20 mouse cellular contexts compared by ENCODE assay signal in the genomic region with DNA sequence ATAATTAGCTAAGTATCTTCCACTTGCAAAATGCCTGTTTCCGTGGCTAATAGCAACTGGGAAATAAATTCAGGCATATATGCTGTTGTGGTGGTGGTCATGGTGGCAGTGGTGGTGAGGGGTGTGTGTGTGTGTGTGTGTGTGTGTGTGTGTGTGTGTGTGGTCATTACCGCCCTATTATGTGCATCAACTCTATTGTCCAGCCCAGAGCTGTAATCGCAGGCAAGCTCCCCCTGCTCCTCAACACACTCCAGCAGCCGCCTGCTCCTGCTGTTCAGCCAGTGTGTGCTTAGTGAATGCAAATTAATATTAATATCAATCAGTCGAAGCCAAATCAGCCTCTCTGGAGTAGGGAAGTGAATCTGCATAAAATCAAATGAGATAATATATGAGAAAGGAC.
DNase-seq lines count a peak whose midpoint lies in the region; ATAC-seq and TF ChIP-seq lines count a peak whose summit lies in the region.
"Had no signal": no experiment of that assay in that cellular context is flagged by ENCODE, and none has a peak within 500 bp of the region (broad histone marks: within the 10 kb centered on the region; RNA-seq: fewer than 3 reads in every experiment).

No protein-coding gene starts in this region.

- WGBS in midbrain, embryonic 11.5 days: 59% methylated on average over 5 of the region's 5 CpGs
- 79% methylated on average over 5 of the region's 5 CpGs for WGBS in midbrain, embryonic 10.5 days
- WGBS in hindbrain, embryonic 10.5 days: 72% methylated on average over 5 of the region's 5 CpGs
- 51% methylated on average over 5 of the region's 5 CpGs for WGBS in hindbrain, postnatal 0 days
- WGBS in kidney, embryonic 14.5 days: 84% methylated on average over 5 of the region's 5 CpGs

- no peaks in the 10 kb centered on the region for H3K4me1 ChIP-seq in midbrain, embryonic 11.5 days (ENCODE audit: control insufficient read depth, insufficient read depth, low read length)
- H3K4me1 ChIP-seq in midbrain, embryonic 10.5 days: no peaks in the 10 kb centered on the region
- no peaks in the 10 kb centered on the region for H3K4me1 ChIP-seq in hindbrain, embryonic 10.5 days (replicated peaks)
- no peaks in the 10 kb centered on the region for H3K4me1 ChIP-seq in hindbrain, postnatal 0 days (ENCODE audit: insufficient read depth, low read length)
- H3K4me1 ChIP-seq in kidney, embryonic 14.5 days (ENCODE audit: control insufficient read depth, insufficient read depth, low read length): no peaks in the 10 kb centered on the region
- H3K4me1 ChIP-seq: heart, embryonic 13.5 days; liver, embryonic 12.5 days had no signal

- intact Hi-C loops in gastrocnemius, postnatal 14 days (cut with DNase I; ENCODE audit: low total_unique reads): no loop called here

- TF ChIP-seq CTCF in hindbrain, postnatal 0 days (IDR thresholded peaks at IDR 0.05; ENCODE audit: low read depth): no peak

- H3K9ac ChIP-seq in midbrain, embryonic 11.5 days (ENCODE audit: low read length): no peak overlapping the region
- H3K9ac ChIP-seq in hindbrain, postnatal 0 days (replicated peaks; ENCODE audit: low read length): no peak overlapping the region
- no peak overlapping the region for H3K9ac ChIP-seq in kidney, embryonic 14.5 days (ENCODE audit: low read depth, low read length)
- H3K9ac ChIP-seq: heart, embryonic 13.5 days; liver, embryonic 12.5 days; lung, embryonic 14.5 days had no signal

- no peaks in the 10 kb centered on the region for H3K9me3 ChIP-seq in midbrain, embryonic 11.5 days (ENCODE audit: control insufficient read depth, low read length)
- no peaks in the 10 kb centered on the region for H3K9me3 ChIP-seq in midbrain, embryonic 10.5 days (replicated peaks)
- no peaks in the 10 kb centered on the region for H3K9me3 ChIP-seq in hindbrain, embryonic 10.5 days
- H3K9me3 ChIP-seq in hindbrain, postnatal 0 days (ENCODE audit: low read length): no peaks in the 10 kb centered on the region
- no peaks in the 10 kb centered on the region for H3K9me3 ChIP-seq in kidney, embryonic 14.5 days (ENCODE audit: control insufficient read depth, low read length)
- H3K9me3 ChIP-seq: heart, embryonic 13.5 days; liver, embryonic 12.5 days had no signal

- H3K27ac ChIP-seq in midbrain, embryonic 11.5 days (ENCODE audit: low read depth, low read length): no peak overlapping the region
- no peak overlapping the region for H3K27ac ChIP-seq in midbrain, embryonic 10.5 days (replicated peaks)
- H3K27ac ChIP-seq in hindbrain, embryonic 10.5 days: no peak overlapping the region
- H3K27ac ChIP-seq in hindbrain, postnatal 0 days: no peak overlapping the region
- no peak overlapping the region for H3K27ac ChIP-seq in kidney, embryonic 14.5 days (ENCODE audit: low read depth, low read length)
- H3K27ac ChIP-seq: heart, embryonic 13.5 days; liver, embryonic 12.5 days had no signal

- no peaks in the 10 kb centered on the region for H3K27me3 ChIP-seq in midbrain, embryonic 11.5 days (ENCODE audit: control insufficient read depth, insufficient read depth, low read length)
- H3K27me3 ChIP-seq in midbrain, embryonic 10.5 days (ENCODE audit: low read depth, poor library complexity, severe bottlenecking): no peaks in the 10 kb centered on the region; the same call in 1 of the 2 replicates
- H3K27me3 ChIP-seq in hindbrain, embryonic 10.5 days (ENCODE audit: insufficient read depth, poor library complexity, severe bottlenecking): no peaks in the 10 kb centered on the region
- H3K27me3 ChIP-seq in hindbrain, postnatal 0 days (ENCODE audit: insufficient read depth, low read length): no peaks in the 10 kb centered on the region
- H3K27me3 ChIP-seq in kidney, embryonic 14.5 days (ENCODE audit: control insufficient read depth, insufficient read depth, low read length): no peaks in the 10 kb centered on the region
- H3K27me3 ChIP-seq: heart, embryonic 13.5 days; liver, embryonic 12.5 days had no signal

- no peaks in the 10 kb centered on the region for H3K36me3 ChIP-seq in midbrain, embryonic 11.5 days (ENCODE audit: control insufficient read depth, insufficient read depth, low read length)
- H3K36me3 ChIP-seq in midbrain, embryonic 10.5 days: no peaks in the 10 kb centered on the region
- no peaks in the 10 kb centered on the region for H3K36me3 ChIP-seq in hindbrain, embryonic 10.5 days
- H3K36me3 ChIP-seq in hindbrain, postnatal 0 days (ENCODE audit: insufficient read depth, low read length): no peaks in the 10 kb centered on the region
- H3K36me3 ChIP-seq in kidney, embryonic 14.5 days (ENCODE audit: control insufficient read depth, insufficient read depth, low read length): no peaks in the 10 kb centered on the region
- H3K36me3 ChIP-seq: heart, embryonic 13.5 days; liver, embryonic 12.5 days had no signal

- peak; percentile 84 for DNase-seq in midbrain, embryonic 11.5 days (ENCODE audit: low spot score, missing footprints)
- DNase-seq in midbrain, embryonic 10.5 days (ENCODE audit: low spot score): no peak
- DNase-seq in hindbrain, embryonic 10.5 days (ENCODE audit: low spot score): peak; percentile 5
- DNase-seq in hindbrain, postnatal 0 days (ENCODE audit: low spot score): peak; percentile 3
- DNase-seq in retina, embryonic 14.5 days (ENCODE audit: low spot score): peak; percentile 2
- no peak for DNase-seq in gastrocnemius, postnatal 14 days
- DNase-seq in lung, adult 18-20 months: no peak
- DNase-seq: adrenal gland, postnatal 36 days; cerebellum, adult 2 months; heart, adult 11 months; lung, embryonic 14.5 days; lung, postnatal 4 days; right cerebral cortex, postnatal 14 days; thymus, postnatal 36 days had no signal

- ATAC-seq in midbrain, embryonic 11.5 days (ENCODE audit: low FRiP score): peak; percentile 59; the same call in 1 of the 2 replicates
- ATAC-seq in hindbrain, postnatal 0 days: peak; percentile 56; the same call in 1 of the 2 replicates
- ATAC-seq in kidney, embryonic 14.5 days (ENCODE audit: low FRiP score, low TSS enrichment): no peak
- ATAC-seq: activated CD4-positive, CD25-positive, alpha-beta regulatory T cell, adult 4 months; CD4-positive, CD25-positive, alpha-beta regulatory T cell, adult 4 months; intestine, embryonic 16.5 days; liver, embryonic 12.5 days had no signal

- no peak overlapping the region for H3K4me3 ChIP-seq in midbrain, embryonic 11.5 days (ENCODE audit: low read depth, low read length)
- H3K4me3 ChIP-seq in midbrain, embryonic 10.5 days: no peak overlapping the region
- no peak overlapping the region for H3K4me3 ChIP-seq in hindbrain, embryonic 10.5 days
- H3K4me3 ChIP-seq in hindbrain, postnatal 0 days (ENCODE audit: low read length): no peak overlapping the region
- no peak overlapping the region for H3K4me3 ChIP-seq in kidney, embryonic 14.5 days (ENCODE audit: low read length)
- H3K4me3 ChIP-seq: heart, embryonic 13.5 days; liver, embryonic 12.5 days had no signal

- H3K4me2 ChIP-seq in midbrain, embryonic 11.5 days: no peak overlapping the region
- H3K4me2 ChIP-seq in hindbrain, postnatal 0 days (ENCODE audit: low read depth, low read length): no peak overlapping the region
- H3K4me2 ChIP-seq in kidney, embryonic 14.5 days (replicated peaks; ENCODE audit: low read depth, low read length): no peak overlapping the region
- H3K4me2 ChIP-seq: heart, embryonic 13.5 days; liver, embryonic 12.5 days; lung, embryonic 14.5 days had no signal

Comparison
In these comparisons a context has a peak if more than half of its experiments do, and no peak if none do; other contexts are left out.
1. DNase-seq: peak in midbrain, embryonic 11.5 days (single experiment), hindbrain, embryonic 10.5 days (single experiment), hindbrain, postnatal 0 days (single experiment) and retina, embryonic 14.5 days (single experiment); none in midbrain, embryonic 10.5 days (single experiment), gastrocnemius, postnatal 14 days (single experiment) and lung, adult 18-20 months (0 of 2).